ENCODE assay signal across 25 mouse cellular contexts in the genomic region with DNA sequence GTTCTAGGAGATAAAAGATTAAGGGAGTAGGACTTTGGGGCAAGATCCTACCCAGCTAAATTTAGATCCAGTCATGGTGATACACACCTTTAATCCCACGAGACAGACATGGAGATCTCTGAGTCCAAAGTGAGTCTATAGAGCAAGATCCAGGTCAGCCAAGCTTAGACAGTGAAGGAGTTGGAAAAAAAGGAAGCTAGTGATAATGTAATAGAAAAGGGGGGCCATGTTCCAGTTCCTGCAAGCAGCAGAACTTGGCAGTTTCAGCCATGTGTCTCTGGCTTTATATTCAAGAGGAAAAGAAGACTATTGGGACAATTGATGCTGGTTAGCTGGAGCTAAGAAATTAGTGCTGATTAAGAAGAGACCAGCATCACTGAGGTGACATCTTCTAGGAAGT.
"Had no signal": no experiment of that assay in that cellular context is flagged by ENCODE, and none has a peak within 500 bp of the region (broad histone marks: within the 10 kb centered on the region; RNA-seq: fewer than 3 reads in every experiment).

No protein-coding gene starts in this region.

- H3K9me3 ChIP-seq: heart, embryonic 13.5 days; heart, embryonic 15.5 days; hindbrain, embryonic 13.5 days; hindbrain, embryonic 15.5 days; kidney, embryonic 15.5 days; limb, embryonic 13.5 days; limb, embryonic 15.5 days had no signal

- H3K4me1 ChIP-seq: hindbrain, embryonic 15.5 days had no signal

- H3K36me3 ChIP-seq: heart, embryonic 13.5 days; heart, embryonic 15.5 days; hindbrain, embryonic 13.5 days; hindbrain, embryonic 15.5 days; kidney, embryonic 15.5 days; limb, embryonic 13.5 days; limb, embryonic 15.5 days had no signal

- ATAC-seq: hindbrain, postnatal 0 days; intestine, embryonic 16.5 days had no signal

- DNase-seq: gastrocnemius, adult 2 months; gastrocnemius, postnatal 10 days; gastrocnemius, postnatal 25 days; heart, adult 2 months; heart, postnatal 14 days; heart, postnatal 36 days; kidney, adult 11 months; kidney, adult 2 months; kidney, adult 9 months; kidney, postnatal 14 days; kidney, postnatal 36 days; layer of hippocampus, adult 9-11 months; layer of hippocampus, postnatal 36 days; left cerebral cortex, postnatal 4 days had no signal

- H3K27me3 ChIP-seq: heart, embryonic 13.5 days; heart, embryonic 15.5 days; hindbrain, embryonic 13.5 days; hindbrain, embryonic 15.5 days; kidney, embryonic 15.5 days; limb, embryonic 13.5 days; limb, embryonic 15.5 days had no signal

- H3K9ac ChIP-seq: heart, embryonic 13.5 days; heart, embryonic 15.5 days; hindbrain, embryonic 13.5 days; hindbrain, embryonic 15.5 days; kidney, embryonic 15.5 days; limb, embryonic 13.5 days; limb, embryonic 15.5 days had no signal

- H3K4me2 ChIP-seq: heart, embryonic 11.5 days; heart, embryonic 13.5 days; heart, embryonic 15.5 days; hindbrain, embryonic 13.5 days; hindbrain, embryonic 15.5 days; kidney, embryonic 15.5 days; limb, embryonic 13.5 days; limb, embryonic 15.5 days had no signal

- H3K4me3 ChIP-seq: gastrocnemius, adult 2 months; heart, adult 2 months; heart, embryonic 13.5 days; heart, embryonic 15.5 days; hindbrain, embryonic 13.5 days; hindbrain, embryonic 15.5 days; kidney, embryonic 15.5 days; limb, embryonic 13.5 days; limb, embryonic 15.5 days had no signal

- H3K27ac ChIP-seq: gastrocnemius, adult 2 months; heart, adult 2 months; heart, embryonic 13.5 days; heart, embryonic 15.5 days; hindbrain, embryonic 13.5 days; hindbrain, embryonic 15.5 days; hindbrain, postnatal 0 days; kidney, embryonic 15.5 days; kidney, postnatal 0 days; limb, embryonic 13.5 days; limb, embryonic 15.5 days had no signal
